Mouse (Mus musculus) embryonic facial prominence, embryonic 15.5 days (tissue): ENCODE results near the gene Fbxo47. TPM values are rescaled to one million over a fixed set of nuclear protein-coding genes. Genes with fewer than 3 reads are reported as not detected.

Experiments used
- ATAC-seq: fragments of 200-750 bp; cut with Nextera tagmentation; 2 replicates; pipeline ENCODE4 v1.8.0; 2017; ENCODE audit warnings: low read depth, moderate TSS enrichment; ENCODE audit not compliant: insufficient number of reproducible peaks, low FRiP score, low TSS enrichment
- H3K27ac ChIP-seq: fragments of 300-500 bp; sonication (generic); replicated peaks from 2 replicates; pipeline ENCODE4 v1.5.1; 2015; ENCODE audit warnings: mild to moderate bottlenecking, inconsistent platforms
- H3K27me3 ChIP-seq: fragments of 300-500 bp; sonication (generic); 2 replicates; pipeline ENCODE4 v1.6.1; 2015; ENCODE audit warnings: inconsistent platforms
- H3K36me3 ChIP-seq: fragments of 300-500 bp; sonication (generic); 2 replicates; pipeline ENCODE4 v1.6.1; 2015; ENCODE audit warnings: mild to moderate bottlenecking, inconsistent platforms
- H3K4me1 ChIP-seq: fragments of 300-500 bp; sonication (generic); 2 replicates; pipeline ENCODE4 v1.6.1; 2015; ENCODE audit warnings: inconsistent platforms
- H3K4me2 ChIP-seq: fragments of 300-500 bp; sonication (generic); replicated peaks from 2 replicates; pipeline ENCODE4 v1.6.1; 2015; ENCODE audit warnings: mild to moderate bottlenecking, inconsistent platforms
- H3K4me3 ChIP-seq: fragments of 300-500 bp; sonication (generic); replicated peaks from 2 replicates; pipeline ENCODE4 v1.5.1; 2015; ENCODE audit warnings: mild to moderate bottlenecking, inconsistent platforms
- H3K9ac ChIP-seq: fragments of 300-500 bp; sonication (generic); 2 replicates; pipeline ENCODE4 v1.6.1; 2015; ENCODE audit warnings: inconsistent platforms
- H3K9me3 ChIP-seq: fragments of 300-500 bp; sonication (generic); replicated peaks from 2 replicates; pipeline ENCODE4 v1.6.1; 2016; ENCODE audit warnings: inconsistent platforms
- WGBS: fragments of 180-500 bp; shearing (Covaris S2); methylation state at CpG from one replicate; pipeline ENCODE4 v1.1.7; 2015; 5-methylcytosine and 5-hydroxymethylcytosine counted together
- polyA plus RNA-seq: library from polyadenylated mRNA; unstranded; fragments of >200 nt; fragmentation: Nextera tagmentation; extraction: Ambion mirVana; gene quantifications from 2 replicates; pipeline ENCODE4 v1.2.1, GENCODE M21; 2015

Gene Fbxo47
- polyA plus RNA-seq, 1 experiment from 2014 or later = 0.57 TPM

DNA sequence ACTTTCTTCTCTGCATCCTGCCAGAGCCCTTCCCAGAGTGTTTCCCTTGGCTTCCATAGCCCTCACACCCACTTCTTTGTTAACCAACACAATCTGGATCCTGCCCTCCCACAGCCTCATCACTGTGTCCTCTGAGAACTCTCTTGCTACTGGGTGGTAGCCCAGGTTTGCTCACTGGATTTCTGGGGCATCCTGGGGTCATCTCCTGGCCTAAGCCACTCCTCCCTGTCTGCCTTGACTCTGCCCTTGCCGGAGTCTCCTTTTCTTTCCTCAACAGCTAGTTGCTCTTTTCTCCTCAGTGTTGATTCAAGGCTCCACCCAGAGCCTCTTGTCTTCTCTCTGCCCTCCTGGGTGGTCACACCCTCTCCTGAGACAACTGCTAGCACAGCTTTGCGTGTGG, 22.0 kb upstream of the Fbxo47 start:
- ATAC-seq = no peak
- no peak overlapping the region for H3K27ac ChIP-seq
- H3K27me3 ChIP-seq = no peaks in the 10 kb centered on the region
- H3K9me3 ChIP-seq = no peaks in the 10 kb centered on the region
- no peaks in the 10 kb centered on the region for H3K36me3 ChIP-seq
- H3K4me3 ChIP-seq = no peak overlapping the region
- no peak overlapping the region for H3K4me2 ChIP-seq
- WGBS = 68% methylated on average over 2 of the region's 2 CpGs
- H3K4me1 ChIP-seq = no peaks in the 10 kb centered on the region
- no peak overlapping the region for H3K9ac ChIP-seq

- Histone ChIP-seq H3K4me2 (no peak overlapping the region), H3K27me3 (no peaks in the 10 kb centered on the region), H3K4me3 (no peak overlapping the region), H3K9ac (no peak overlapping the region), H3K4me1 (no peaks in the 10 kb centered on the region), H3K9me3 (no peaks in the 10 kb centered on the region), H3K36me3 (no peaks in the 10 kb centered on the region), H3K27ac (no peak overlapping the region)
- no peak for ATAC-seq
- 85% methylated on average over 2 of the region's 2 CpGs for WGBS
These were observed 21.6 kb upstream of the Fbxo47 start for GRCm38 (mm10) chr11:97905540-97905939.

GRCm38 (mm10) chr11:97904801-97905200, 20.8 kb upstream of the Fbxo47 start:
- ATAC-seq = no peak
- Histone ChIP-seq H3K9ac (no peak overlapping the region), H3K4me1 (no peaks in the 10 kb centered on the region), H3K4me2 (no peak overlapping the region), H3K27me3 (no peaks in the 10 kb centered on the region), H3K36me3 (no peaks in the 10 kb centered on the region), H3K4me3 (no peak overlapping the region), H3K9me3 (no peaks in the 10 kb centered on the region), H3K27ac (no peak overlapping the region)
- 72% methylated on average over 13 of the region's 13 CpGs for WGBS

- no peak overlapping the region for H3K4me3 ChIP-seq
- H3K9me3 ChIP-seq = no peaks in the 10 kb centered on the region
- ATAC-seq = no peak
- no peaks in the 10 kb centered on the region for H3K36me3 ChIP-seq
- no peak overlapping the region for H3K4me2 ChIP-seq
- WGBS = 80% methylated on average over 6 of the region's 6 CpGs
- H3K27ac ChIP-seq = no peak overlapping the region
- peaks cover 3% of the 10 kb centered on the region; the same call in 1 of the 2 replicates for H3K4me1 ChIP-seq
- no peak overlapping the region for H3K9ac ChIP-seq
- no peaks in the 10 kb centered on the region for H3K27me3 ChIP-seq
These were observed 17.9 kb upstream of the Fbxo47 start for GRCm38 (mm10) chr11:97901806-97902205.

DNA sequence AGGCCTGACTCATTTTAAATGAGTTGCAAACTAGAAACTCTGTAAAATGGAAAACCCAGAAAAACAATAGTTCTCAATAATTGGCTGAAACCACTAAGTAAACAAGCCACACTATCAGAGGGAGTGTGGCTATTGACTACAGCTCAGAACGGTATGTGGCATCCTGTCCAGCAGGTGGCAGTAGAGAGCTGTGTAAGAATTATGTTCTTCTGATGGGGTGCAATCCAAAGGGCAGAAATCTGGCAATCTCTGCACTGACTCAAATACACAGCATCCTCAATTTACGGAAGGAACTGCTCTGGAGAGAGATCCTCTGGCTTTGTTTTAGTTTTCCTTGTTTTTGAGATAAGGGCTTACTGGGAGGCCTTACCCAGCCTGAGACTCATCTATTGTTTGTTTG, 15.9 kb upstream of the Fbxo47 start:
- ATAC-seq = peak; percentile 43; the same call in 1 of the 2 replicates
- H3K27me3 ChIP-seq = no peaks in the 10 kb centered on the region
- 3% methylated on average over 2 of the region's 2 CpGs for whole genome bisulfite sequencing

GRCm38 (mm10) chr11:97897568-97898185, 13.7 kb upstream of the Fbxo47 start:
- 77% methylated on average over 3 of the region's 3 CpGs for WGBS
- Histone ChIP-seq H3K4me3 (no peak overlapping the region), H3K27ac (no peak overlapping the region), H3K4me2 (no peak overlapping the region), H3K9ac (no peak overlapping the region), H3K4me1 (peaks cover 5% of the 10 kb centered on the region; the same call in 1 of the 2 replicates), H3K9me3 (no peaks in the 10 kb centered on the region), H3K27me3 (no peaks in the 10 kb centered on the region), H3K36me3 (no peaks in the 10 kb centered on the region)
- no peak for ATAC-seq

More for the DNA sequence above, 15.9 kb upstream of the Fbxo47 start:
- Histone ChIP-seq H3K27ac (no peak overlapping the region), H3K9ac (no peak overlapping the region), H3K4me3 (no peak overlapping the region), H3K4me1 (peaks cover 5% of the 10 kb centered on the region; the same call in 1 of the 2 replicates), H3K9me3 (no peaks in the 10 kb centered on the region), H3K4me2 (no peak overlapping the region), H3K36me3 (no peaks in the 10 kb centered on the region)

- no peak overlapping the region for H3K4me2 ChIP-seq
- H3K4me1 ChIP-seq = peaks cover 5% of the 10 kb centered on the region; the same call in 1 of the 2 replicates
- no peaks in the 10 kb centered on the region for H3K36me3 ChIP-seq
- no peaks in the 10 kb centered on the region for H3K27me3 ChIP-seq
- H3K9me3 ChIP-seq = no peaks in the 10 kb centered on the region
- no peak for ATAC-seq
- no peak overlapping the region for H3K4me3 ChIP-seq
- H3K27ac ChIP-seq = no peak overlapping the region
- no peak overlapping the region for H3K9ac ChIP-seq
- WGBS = 45% methylated on average over 4 of the region's 4 CpGs
These were observed 12.7 kb upstream of the Fbxo47 start for GRCm38 (mm10) chr11:97896655-97897054.

- H3K27ac ChIP-seq = no peak overlapping the region
- H3K4me2 ChIP-seq = no peak overlapping the region
- no peak for ATAC-seq
- H3K27me3 ChIP-seq = no peaks in the 10 kb centered on the region
- WGBS = 68% methylated on average over 5 of the region's 5 CpGs
- no peak overlapping the region for H3K4me3 ChIP-seq
- H3K9ac ChIP-seq = no peak overlapping the region
- H3K9me3 ChIP-seq = no peaks in the 10 kb centered on the region
- no peaks in the 10 kb centered on the region for H3K36me3 ChIP-seq
- peaks cover 2% of the 10 kb centered on the region; the same call in 1 of the 2 replicates for H3K4me1 ChIP-seq
These were observed 7.9 kb upstream of the Fbxo47 start for GRCm38 (mm10) chr11:97891821-97892220.

DNA sequence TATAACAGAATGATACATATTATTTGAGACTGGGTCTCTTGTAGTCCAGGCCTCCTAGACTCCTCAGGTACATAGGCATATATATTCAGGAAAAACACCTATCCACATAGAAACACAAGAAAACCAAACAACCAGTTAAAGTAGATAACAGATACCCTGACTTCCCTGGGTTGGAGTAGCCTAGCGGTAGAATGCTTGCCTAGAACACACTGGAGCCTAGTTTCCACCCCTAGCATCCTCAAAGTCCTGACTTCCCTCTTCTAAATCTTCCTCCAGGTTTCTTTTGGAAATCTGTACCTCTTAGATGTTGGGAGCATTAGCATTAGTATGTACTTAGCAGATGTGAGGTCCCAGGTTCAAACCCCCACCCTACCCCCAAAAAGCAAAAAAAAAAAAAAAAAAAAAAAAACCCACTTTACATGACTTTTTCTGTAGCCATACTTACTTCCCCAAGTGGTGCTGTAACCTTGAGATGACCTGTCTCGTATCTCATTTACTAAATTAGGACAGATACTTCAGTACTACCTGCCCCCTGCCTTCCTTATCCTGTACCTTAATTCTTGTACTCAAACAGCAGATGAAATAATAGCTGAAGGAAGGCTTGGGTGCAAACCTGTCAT, 1.5 kb upstream of the Fbxo47 start:
- Histone ChIP-seq H3K4me2 (no peak overlapping the region), H3K27ac (no peak overlapping the region), H3K27me3 (no peaks in the 10 kb centered on the region), H3K9me3 (no peaks in the 10 kb centered on the region), H3K4me3 (no peak overlapping the region), H3K4me1 (no peaks in the 10 kb centered on the region), H3K36me3 (no peaks in the 10 kb centered on the region), H3K9ac (no peak overlapping the region)
- WGBS = 97% methylated on average over 2 of the region's 2 CpGs
- ATAC-seq = no peak

DNA sequence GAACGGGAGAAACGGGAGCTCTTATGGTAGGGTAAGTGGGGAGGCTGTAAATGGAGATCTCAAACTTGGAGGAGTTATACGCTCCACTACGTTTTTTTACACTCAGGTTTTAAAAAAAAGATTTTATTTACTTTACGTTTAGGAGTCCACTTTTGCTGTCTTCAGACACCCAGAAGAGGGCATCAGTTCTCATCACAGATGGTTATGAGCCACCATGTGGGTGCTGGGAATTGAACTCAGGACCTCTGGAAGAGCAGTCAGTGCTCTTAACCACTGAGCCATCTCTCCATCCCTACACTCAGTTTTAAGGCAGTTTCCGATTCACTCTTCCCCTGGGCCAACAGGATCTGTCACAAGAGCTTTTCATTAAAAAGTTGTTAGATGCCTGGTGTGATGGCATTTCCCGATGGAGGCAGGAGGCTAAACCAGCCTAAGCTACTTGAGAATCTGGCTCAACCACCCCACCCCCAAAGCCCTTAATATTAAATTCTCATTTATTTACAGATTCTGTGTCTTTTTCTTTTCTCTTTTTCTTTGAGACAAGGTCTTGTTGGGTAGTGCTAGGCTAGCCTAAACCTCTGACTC, 739 bp upstream of the Fbxo47 start:
- ATAC-seq = no peak
- no peaks in the 10 kb centered on the region for H3K36me3 ChIP-seq
- H3K4me1 ChIP-seq = no peaks in the 10 kb centered on the region
- 27% methylated on average over 7 of the region's 7 CpGs for WGBS
- H3K4me2 ChIP-seq = peak overlapping the region; percentile 59
- peak overlapping the region; percentile 56 for H3K4me3 ChIP-seq
- H3K9ac ChIP-seq = peak overlapping the region; percentile 23; the same call in 1 of the 2 replicates
- no peaks in the 10 kb centered on the region for H3K9me3 ChIP-seq
- no peaks in the 10 kb centered on the region for H3K27me3 ChIP-seq
- H3K27ac ChIP-seq = peak overlapping the region; percentile 83

DNA sequence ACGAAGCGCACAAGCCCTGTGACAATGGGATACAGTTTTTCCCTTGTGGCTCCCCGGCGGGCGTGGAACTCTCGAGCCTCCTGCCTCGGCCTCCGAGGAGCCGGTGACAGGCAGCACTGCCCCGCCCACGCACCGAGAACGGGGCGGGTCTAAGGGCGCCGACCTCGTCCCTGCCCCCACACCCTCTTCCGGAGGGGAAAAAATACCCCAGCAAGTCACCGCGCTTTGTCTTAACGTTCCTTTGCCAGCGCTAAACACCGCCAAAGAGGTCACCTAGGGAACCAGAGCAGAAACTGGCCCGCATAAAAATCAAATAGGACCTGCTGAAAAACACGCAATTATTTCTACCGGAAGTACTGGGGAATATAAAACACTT, 424 bp downstream of the Fbxo47 start:
- H3K9ac ChIP-seq = peak overlapping the region; percentile 12; the same call in 1 of the 2 replicates
- no peaks in the 10 kb centered on the region for H3K4me1 ChIP-seq
- peak overlapping the region; percentile 83 for H3K27ac ChIP-seq
- no peaks in the 10 kb centered on the region for H3K27me3 ChIP-seq
- 5% methylated on average over 26 of the region's 26 CpGs for WGBS
- H3K36me3 ChIP-seq = no peaks in the 10 kb centered on the region
- no peak for ATAC-seq
- H3K4me2 ChIP-seq = peak overlapping the region; percentile 59
- peak overlapping the region; percentile 56 for H3K4me3 ChIP-seq
- H3K9me3 ChIP-seq = no peaks in the 10 kb centered on the region
